Mouse (Mus musculus) hindbrain, embryonic 11.5 days (tissue): ENCODE results near the gene Gtpbp10. TPM values are rescaled to one million over a fixed set of nuclear protein-coding genes. Genes with fewer than 3 reads are reported as not detected.

Experiments used
- polyA plus RNA-seq: library from polyadenylated mRNA; unstranded; fragments of >200 nt; fragmentation: Nextera tagmentation; extraction: Ambion mirVana; gene quantifications from 2 replicates; pipeline ENCODE4 v1.2.1, GENCODE M21; 2014

Gtpbp10 gene
- polyA plus RNA-seq, 1 experiment from 2014 or later, result 37.2 TPM

Other genes starting within 250 kb of the Gtpbp10 start
- gene Cdk14, start 139.2 kb downstream of the Gtpbp10 start, polyA plus RNA-seq, result 33.7 and 35.7 TPM in 2 replicates
- not detected in 2 replicates for gene 1700015F17Rik, start 80.4 kb downstream of the Gtpbp10 start, polyA plus RNA-seq
- 25.7 and 30.9 TPM in 2 replicates for gene Cldn12, start 44.6 kb downstream of the Gtpbp10 start, polyA plus RNA-seq
- 4.0 and 5.0 TPM in 2 replicates for gene Gm8773, start 14.3 kb upstream of the Gtpbp10 start, polyA plus RNA-seq
- gene Cfap69, start 104.7 kb upstream of the Gtpbp10 start, polyA plus RNA-seq, result 8.0 and 9.6 TPM in 2 replicates
- 5.5 and 7.5 TPM in 2 replicates for gene Steap2, start 135.0 kb upstream of the Gtpbp10 start, polyA plus RNA-seq
- gene Steap1, start 189.8 kb upstream of the Gtpbp10 start, polyA plus RNA-seq, result 4.8 and 5.2 TPM in 2 replicates